Mouse (Mus musculus) kidney, adult 8-10 months (tissue): ENCODE measurements around the gene Mrgpra2b.
"Not testable (repeated sequence)": the region's sequence is repeated elsewhere in the genome, so short reads cannot be mapped to it uniquely, and the experiment has no call there.

Experiments
- DNase-seq, 2 experiments: peaks; one replicate each; pipeline ENCODE4 v3.0.0; 2022

The Mrgpra2b gene

DNA sequence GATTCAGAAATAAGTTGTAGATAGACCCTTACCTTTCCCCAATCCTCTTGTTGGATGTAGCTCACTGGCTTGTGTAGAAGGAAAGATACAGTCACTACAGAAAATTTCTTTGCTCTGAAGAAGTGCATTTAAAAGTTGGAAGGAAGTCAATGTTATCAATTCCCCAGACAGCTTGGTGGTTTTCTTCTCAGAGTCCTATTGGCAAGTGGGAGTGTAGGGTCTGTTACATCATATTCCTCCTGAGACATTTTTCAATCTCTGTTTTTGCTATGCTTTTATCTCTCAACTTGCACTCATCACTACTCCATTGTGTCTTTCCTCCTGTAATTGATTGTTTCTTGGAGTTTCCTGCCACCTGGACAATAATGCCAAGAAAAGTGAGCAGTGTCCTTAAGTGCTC is at the start of gene Mrgpra2b:
Gene Mrgpra2b, minus strand, starts transcription at position 101 of the 400 bp plus-strand sequence.
- no peak for DNase-seq

DNA sequence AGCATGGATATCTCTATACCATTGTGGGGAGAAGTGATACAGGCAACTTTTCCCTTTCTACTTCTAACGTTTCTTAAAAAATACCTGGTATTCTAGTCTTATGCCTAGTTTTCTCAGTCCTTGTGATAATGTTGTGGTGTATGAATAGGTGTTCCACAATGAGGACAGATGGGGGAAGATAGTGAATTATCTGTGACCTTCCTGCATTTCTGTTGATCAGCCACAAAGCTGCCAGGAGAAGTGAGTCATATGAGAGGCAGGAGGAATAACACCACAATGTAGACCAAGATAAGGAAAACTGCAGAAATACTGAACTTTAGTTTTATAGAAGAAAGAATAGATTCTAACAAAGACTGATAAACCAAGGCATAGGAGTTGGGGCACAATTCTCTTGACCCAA is 12.3 kb downstream of the Mrgpra2b start:
- no peak for DNase-seq

DNA sequence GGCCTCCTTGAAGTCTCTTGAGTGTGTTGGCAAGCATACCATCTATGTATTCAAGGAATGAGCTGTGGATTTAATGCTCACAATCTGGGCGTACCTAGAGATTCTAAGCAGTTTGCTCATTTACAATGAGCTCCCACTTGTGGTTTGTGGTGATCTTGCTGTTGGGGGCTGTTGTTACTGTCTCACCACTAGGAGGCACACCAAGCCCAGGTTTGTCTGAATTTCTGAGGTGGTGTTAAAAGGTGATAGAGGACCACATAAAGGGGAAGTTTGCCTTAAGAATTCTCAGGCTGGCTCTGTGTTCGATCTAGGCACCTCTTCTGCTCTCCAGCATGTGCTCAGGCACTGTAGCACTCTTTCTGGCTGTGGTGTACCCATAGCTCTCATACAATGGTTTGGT is 13.6 kb downstream of the Mrgpra2b start:
- no peak for DNase-seq

DNA sequence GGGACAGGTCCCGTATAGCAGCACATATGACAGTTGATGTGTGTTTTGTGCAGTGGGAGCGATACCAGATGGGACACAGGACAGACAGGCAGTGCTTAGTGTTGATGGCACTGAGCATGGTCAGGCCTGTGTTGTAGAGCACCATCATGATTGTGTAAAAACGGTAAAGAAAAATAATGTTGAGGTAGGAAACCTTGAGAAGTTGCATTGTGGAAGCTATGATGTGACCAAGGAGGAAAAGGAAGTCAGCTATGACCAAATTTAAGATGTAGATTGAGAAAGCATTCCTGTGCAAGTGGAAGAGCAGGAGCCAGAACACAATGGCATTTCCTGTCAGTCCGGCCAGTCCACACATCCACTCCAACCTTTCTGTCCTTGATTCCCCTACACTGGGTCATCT is 25.7 kb downstream of the Mrgpra2b start:
- no peak for DNase-seq

DNA sequence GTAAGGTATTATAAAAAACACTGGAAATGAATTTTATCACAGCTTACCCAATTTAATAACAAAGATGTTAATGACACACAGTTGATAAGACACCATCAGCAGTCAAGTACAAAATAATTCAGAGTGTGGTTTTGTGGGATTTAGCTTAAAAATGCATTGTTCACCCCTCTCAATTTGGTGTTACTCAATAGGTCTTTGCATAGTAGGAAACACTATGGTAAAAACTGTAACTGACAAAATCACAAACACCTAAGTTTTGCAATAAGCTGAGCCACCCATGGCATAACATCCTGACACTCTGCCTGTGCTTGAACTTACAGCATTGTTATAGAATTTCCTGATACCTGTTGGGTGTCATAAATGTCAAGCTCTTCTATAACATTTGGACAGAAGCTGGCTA is 37.4 kb downstream of the Mrgpra2b start:
- not testable (repeated sequence) for DNase-seq

DNA sequence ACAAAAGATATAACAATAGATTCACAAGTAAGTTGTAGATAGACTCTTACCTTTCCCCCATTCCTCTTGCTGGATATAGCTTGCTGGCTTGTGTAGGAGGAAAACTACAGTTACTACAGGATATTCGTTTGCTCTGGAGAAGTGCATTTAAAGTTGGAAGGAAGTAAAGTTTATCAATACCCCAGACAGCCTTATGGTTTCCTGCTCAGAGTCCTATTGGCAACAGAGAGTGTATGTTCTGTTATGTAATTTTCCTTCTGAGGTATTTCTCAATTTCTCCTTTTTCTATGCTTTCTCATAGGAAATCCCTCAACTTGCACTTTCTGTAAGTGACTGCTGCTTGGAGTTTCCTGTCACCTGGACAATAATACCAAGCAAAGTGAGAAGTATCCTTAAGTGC is 39.2 kb downstream of the Mrgpra2b start:
- not testable (repeated sequence) for DNase-seq

DNA sequence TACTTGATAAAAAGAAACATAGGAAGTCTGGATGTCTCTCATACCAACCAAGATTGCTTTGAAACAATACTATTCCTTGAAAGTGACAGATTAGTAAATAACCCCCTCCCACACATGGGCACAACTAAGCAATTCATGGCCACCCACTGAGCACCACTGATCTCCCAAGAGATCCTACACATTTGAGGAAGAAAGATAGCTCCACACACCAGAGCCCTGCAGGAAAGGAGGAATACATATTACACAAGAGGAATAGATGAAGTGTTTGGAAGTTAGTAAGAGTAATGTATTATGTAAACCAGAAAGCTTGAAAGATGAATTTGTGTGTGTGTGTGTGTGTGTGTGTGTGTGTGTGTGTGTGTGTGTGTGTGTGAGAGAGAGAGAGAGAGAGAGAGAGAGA is 45.5 kb downstream of the Mrgpra2b start:
- DNase-seq = not testable (repeated sequence)

DNA sequence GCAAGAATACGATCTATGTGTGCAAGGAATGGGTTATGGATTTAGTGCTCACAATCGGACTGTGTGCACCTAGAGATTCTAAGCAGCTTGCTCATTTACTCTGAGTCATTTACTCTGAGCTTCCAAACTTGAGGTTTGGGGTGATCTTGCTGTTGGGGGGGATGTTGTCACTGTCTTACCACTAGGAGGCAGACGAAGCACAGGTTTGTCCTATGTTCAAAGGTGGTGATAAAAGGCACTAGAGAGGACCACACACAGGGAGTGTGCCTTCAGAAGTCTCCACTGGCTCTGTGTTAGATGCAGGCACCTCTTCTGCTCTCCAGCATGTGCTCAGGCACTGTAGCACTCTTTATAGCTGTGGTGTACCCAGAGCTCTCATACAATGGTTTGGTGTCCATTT is 54.8 kb downstream of the Mrgpra2b start:
- not testable (repeated sequence) for DNase-seq

DNA sequence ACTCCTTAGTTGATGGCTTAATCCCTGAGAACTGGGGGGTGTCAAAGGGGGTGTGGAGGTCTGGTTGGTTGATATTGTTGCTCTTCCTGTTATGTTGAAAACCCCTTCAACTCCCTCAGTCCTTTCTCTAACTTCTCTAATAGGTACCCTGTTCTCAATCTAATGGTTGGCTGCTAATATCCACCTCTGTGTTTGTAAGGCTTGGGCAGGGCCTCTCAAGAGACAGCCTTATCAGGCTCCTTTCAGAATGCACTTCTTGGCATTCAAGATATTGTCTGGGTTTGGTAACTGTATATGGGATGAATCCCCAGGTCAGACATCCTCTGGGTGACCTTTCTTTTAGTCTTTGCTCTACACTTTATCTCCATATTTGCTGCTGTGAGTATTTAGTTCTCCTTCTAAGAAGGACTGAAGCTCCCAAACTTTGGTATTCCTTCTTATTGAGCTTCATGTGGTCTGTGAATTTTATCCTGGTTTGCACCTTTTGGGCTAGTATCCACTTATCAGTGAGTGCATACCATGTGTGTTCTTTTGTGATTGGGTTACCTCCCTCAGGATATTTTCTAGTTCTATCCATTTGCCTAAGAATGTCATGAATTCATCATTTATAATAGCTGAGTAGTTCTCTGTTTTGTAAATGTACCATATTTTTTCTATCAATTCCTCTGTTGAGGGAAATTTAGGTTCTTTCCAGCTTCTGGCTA is 63.2 kb downstream of the Mrgpra2b start:
- DNase-seq = not testable (repeated sequence)

DNA sequence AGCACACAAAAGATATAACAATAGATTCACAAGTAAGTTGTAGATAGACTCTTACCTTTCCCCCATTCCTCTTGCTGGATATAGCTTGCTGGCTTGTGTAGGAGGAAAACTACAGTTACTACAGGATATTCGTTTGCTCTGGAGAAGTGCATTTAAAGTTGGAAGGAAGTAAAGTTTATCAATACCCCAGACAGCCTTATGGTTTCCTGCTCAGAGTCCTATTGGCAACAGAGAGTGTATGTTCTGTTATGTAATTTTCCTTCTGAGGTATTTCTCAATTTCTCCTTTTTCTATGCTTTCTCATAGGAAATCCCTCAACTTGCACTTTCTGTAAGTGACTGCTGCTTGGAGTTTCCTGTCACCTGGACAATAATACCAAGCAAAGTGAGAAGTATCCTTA is 76.6 kb downstream of the Mrgpra2b start, which contains the start of gene Mrgpra2a:
Gene Mrgpra2a, minus strand, starts transcription at position 125 of the 400 bp plus-strand sequence.
- DNase-seq = not testable (repeated sequence)

DNA sequence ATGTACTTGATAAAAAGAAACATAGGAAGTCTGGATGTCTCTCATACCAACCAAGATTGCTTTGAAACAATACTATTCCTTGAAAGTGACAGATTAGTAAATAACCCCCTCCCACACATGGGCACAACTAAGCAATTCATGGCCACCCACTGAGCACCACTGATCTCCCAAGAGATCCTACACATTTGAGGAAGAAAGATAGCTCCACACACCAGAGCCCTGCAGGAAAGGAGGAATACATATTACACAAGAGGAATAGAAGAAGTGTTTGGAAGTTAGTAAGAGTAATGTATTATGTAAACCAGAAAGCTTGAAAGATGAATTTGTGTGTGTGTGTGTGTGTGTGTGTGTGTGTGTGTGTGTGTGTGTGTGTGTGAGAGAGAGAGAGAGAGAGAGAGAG is 82.9 kb downstream of the Mrgpra2b start:
- DNase-seq = not testable (repeated sequence)

DNA sequence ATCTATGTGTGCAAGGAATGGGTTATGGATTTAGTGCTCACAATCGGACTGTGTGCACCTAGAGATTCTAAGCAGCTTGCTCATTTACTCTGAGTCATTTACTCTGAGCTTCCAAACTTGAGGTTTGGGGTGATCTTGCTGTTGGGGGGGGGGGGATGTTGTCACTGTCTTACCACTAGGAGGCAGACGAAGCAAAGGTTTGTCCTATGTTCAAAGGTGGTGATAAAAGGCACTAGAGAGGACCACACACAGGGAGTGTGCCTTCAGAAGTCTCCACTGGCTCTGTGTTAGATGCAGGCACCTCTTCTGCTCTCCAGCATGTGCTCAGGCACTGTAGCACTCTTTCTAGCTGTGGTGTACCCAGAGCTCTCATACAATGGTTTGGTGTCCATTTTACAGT is 92.2 kb downstream of the Mrgpra2b start:
- not testable (repeated sequence) for DNase-seq

DNA sequence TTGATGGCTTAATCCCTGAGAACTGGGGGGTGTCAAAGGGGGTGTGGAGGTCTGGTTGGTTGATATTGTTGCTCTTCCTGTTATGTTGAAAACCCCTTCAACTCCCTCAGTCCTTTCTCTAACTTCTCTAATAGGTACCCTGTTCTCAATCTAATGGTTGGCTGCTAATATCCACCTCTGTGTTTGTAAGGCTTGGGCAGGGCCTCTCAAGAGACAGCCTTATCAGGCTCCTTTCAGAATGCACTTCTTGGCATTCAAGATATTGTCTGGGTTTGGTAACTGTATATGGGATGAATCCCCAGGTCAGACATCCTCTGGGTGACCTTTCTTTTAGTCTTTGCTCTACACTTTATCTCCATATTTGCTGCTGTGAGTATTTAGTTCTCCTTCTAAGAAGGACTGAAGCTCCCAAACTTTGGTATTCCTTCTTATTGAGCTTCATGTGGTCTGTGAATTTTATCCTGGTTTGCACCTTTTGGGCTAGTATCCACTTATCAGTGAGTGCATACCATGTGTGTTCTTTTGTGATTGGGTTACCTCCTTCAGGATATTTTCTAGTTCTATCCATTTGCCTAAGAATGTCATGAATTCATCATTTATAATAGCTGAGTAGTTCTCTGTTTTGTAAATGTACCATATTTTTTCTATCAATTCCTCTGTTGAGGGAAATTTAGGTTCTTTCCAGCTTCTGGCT is 100.7 kb downstream of the Mrgpra2b start:
- DNase-seq = not testable (repeated sequence)
